Mouse (Mus musculus) cerebellum, adult (tissue): Measurements from ENCODE around the gene Mrpl45.
A peak's percentile ranks its signal among the peaks of the same experiment; 100 is the strongest.

Experiments used
- ATAC-seq: cut with Nextera tagmentation; 2 replicates; pipeline ENCODE4 v1.9.2; 2017; ENCODE audit warnings: mild to moderate bottlenecking, moderate library complexity, mixed read lengths; ENCODE audit not compliant: insufficient number of reproducible peaks, low FRiP score, low TSS enrichment

Gene Mrpl45

GRCm38 (mm10) chr11:97328148-97328547 lies 12.6 kb downstream of the Mrpl45 start:
- no peak for ATAC-seq

DNA sequence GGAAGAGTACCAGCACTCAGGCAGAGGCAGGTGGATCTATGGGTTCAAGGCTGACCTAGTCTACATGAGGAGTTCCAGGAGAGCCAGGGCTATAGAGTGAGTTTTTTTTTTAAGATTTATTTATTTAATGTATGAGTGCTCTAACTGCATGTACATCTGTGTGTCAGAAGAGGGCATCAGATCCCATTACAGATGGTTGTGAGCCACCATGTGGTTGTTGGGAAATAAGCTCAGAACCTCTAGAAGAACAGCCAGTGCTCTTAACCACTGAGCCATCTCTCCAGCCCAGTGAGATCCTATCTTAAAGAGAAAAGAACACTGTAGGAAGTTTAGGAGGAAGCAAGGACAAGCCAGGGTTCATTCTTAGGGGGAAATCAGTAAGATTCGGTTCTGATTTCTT lies 14.8 kb downstream of the Mrpl45 start:
- ATAC-seq, result no peak

- ATAC-seq, result no peak
Measured at GRCm38 (mm10) chr11:97331231-97332190, 16.0 kb downstream of the Mrpl45 start.

DNA sequence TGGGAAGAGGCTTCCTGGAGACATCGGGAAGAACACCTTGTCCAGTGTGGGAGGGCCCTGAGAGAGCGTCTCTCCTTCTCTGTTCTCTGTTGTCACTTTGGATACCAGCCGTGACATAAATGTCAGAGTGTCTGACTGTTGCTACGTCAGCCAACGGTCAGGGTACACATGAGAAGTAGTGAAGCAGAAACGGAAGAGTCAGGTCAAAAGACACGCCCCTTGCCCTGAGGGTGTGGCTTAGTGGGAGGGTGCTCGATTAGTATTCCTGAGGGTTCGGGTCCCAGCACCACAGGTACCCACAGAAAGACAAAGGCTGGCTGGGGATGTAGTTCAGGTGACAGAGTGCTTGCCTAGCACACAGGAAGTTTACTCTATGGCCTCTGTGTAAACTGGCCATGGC lies 17.5 kb downstream of the Mrpl45 start:
- ATAC-seq, result no peak

DNA sequence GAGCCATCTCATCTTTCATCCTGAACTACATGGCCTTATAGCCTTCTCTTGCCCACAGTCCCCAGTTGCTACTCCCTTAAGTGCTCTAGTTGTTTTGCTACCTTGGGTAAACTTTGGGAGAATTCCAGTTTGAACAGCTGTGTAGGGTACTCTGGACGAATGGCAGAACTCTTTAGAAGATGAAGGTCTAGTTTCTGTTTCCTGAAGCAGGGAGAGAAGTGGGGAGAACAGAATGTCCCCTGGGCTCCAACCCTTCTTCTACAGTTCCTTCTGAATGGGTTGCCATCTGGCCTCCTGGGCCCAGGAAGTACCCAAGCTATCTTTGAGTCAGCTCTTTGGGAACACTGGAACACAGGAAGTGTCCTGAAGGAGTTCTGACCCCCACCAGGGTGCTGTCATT lies 18.4 kb downstream of the Mrpl45 start:
- ATAC-seq, result no peak

GRCm38 (mm10) chr11:97334400-97334799 lies 18.9 kb downstream of the Mrpl45 start:
- ATAC-seq, result no peak

DNA sequence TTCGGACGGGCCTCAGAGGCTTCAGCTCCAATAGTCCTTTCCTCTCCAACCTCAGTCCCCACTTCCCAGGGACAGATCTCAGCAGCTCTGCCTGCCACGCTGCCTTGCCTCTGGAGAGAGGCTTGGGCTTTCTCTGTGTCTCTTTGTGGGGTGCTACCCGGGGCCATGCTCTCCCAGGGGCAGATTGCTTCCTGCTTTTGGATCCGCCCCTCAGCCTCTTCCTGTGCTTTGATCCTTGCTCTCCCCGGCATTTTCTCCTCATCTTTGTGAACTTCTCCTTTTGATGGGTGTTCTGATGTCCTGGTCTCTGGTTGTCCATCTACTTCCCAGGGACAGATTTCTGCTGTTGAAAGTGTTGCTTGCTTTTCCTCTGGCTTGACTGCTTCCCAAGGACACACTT lies 20.7 kb downstream of the Mrpl45 start:
- ATAC-seq, result no peak

DNA sequence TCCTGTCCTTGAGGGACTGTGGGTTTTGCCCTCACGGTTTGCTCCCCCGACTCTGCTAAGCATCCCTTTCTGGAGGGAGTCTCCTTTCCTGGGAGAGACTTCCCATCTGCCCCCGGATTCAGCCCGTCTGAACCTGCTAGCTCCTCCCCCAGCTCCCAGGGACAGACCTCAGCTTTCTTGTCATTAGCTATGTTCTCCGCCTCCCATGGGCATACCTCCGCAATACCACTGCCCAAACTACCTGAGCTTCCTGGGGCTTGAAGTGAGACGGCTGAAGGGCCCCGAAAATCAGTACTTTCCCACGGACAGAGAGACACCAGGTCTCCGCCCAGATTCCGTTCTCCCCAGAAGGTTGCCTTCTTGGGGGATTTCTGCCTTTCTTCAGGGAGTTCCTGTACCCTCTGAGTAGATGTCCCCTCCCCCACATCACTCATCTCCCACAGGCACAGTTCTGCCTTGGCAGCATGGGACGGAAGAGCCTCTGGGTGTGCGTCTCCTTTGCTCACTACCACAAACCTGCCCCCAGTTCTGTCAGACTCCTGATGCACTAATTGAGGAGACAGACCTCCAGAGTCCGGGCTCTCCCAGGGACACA lies 21.3 kb downstream of the Mrpl45 start:
- ATAC-seq, result no peak

DNA sequence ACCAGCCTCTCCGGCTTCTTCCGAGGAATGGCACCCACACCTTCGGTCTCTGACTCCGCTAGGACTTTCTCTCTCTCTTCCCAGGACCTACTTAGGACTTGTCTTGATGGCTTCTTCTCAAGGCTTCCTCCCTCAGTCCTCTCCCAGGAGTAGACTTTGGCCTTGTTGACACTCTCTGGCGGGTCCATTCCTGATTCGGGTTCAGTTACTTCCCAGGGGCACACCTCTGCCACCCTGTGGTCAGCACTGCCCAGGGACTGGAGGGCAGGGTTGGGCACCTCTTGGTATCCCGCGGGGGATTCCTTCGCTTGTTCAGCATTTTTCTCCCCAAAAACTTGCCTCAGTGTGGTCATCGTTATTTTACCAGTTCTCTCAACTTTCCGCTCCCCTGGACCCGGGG lies 21.8 kb downstream of the Mrpl45 start:
- ATAC-seq, result no peak

GRCm38 (mm10) chr11:97338302-97338976 lies 22.9 kb downstream of the Mrpl45 start:
- no peak for ATAC-seq

GRCm38 (mm10) chr11:97338977-97339315 lies 23.4 kb downstream of the Mrpl45 start:
- ATAC-seq, result 0 out of 2 replicates have a peak, but pooled peaks have one; percentile 26

GRCm38 (mm10) chr11:97343175-97343574 lies 27.7 kb downstream of the Mrpl45 start:
- no peak for ATAC-seq

GRCm38 (mm10) chr11:97343619-97344018 lies 28.1 kb downstream of the Mrpl45 start:
- no peak for ATAC-seq

- ATAC-seq, result no peak
Measured at GRCm38 (mm10) chr11:97345446-97345845, 29.9 kb downstream of the Mrpl45 start.

GRCm38 (mm10) chr11:97346383-97346782 lies 30.9 kb downstream of the Mrpl45 start:
- peak; percentile 31; the same call in 1 of the 2 replicates for ATAC-seq

DNA sequence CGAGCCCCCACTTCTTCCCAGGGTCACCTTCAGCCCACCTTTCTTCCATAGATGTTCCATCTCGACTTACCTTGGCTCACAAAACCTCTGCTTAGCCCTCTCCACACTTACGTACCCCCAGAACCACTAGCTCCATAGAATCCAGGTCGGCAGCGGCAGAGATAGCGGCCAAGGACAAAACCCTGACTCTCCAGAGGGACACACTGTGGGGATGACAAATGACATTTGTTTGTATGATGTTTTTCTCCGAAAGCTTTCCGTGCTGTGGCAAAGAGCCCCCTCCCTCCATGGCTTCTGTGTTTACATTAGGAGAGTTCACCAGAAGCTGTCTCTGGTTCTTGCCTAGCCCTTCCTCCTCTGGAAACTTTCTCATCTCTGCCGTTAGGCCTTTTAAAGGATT lies 31.8 kb downstream of the Mrpl45 start:
- ATAC-seq, result no peak

GRCm38 (mm10) chr11:97350035-97350434 lies 34.5 kb downstream of the Mrpl45 start:
- no peak for ATAC-seq

DNA sequence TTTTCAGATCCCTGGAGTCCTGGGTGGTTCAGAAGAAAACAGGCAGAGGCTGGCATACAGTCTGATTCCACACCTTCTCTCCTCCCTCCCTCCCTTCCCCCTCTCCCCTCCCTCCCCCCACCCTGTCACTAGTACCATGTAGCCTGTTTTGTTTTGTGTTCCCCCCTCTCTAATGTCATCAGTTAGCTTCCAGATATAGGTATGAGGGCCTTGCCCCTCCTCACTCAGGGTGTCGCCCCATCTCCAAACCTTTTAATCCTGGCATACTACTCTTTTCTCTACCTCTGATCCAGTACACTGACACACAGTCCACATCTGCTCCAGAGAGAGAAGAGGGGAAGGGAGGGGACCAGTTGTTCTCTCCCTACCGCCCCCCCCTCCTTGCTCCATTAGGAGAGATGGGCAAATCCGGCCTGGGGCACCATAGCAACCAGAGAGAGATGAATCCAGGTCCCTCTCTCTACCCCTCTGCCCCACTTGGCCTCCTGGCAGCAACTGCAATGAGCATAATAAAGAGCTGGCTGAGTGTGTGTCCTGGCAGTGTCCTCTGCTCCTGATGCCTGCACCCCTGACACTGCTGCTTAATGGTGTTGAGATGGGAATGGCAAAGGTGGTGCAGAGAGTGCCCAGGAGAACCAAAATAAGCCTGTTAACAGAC lies 36.6 kb downstream of the Mrpl45 start, which contains the start of gene Gpr179:
Gpr179 (minus strand) TSS at position 51 of the 658 bp plus-strand sequence.
- ATAC-seq, result no peak

GRCm38 (mm10) chr11:97352935-97353597 lies 37.5 kb downstream of the Mrpl45 start:
- ATAC-seq, result no peak

DNA sequence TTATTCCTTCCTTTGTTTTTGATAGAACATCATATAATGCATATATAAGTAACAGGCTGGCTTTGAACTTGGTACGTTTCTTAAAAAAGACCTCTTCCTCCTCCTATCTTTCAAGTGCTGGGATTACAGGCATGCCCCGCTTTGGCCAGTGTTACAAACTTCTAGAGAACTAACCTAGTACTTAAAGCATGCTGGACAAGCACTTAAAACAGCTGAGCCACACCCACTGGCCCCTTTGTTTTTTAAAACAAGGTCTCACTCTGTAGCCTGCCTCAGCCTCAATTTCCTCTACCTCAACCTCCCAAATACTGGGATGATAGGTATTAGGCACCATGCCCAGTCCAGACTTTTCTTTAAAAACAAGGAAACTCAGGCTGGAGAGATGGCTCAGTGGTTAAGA lies 39.1 kb downstream of the Mrpl45 start:
- no peak for ATAC-seq
